23 mouse cellular contexts compared by ENCODE assay signal in the genomic region with DNA sequence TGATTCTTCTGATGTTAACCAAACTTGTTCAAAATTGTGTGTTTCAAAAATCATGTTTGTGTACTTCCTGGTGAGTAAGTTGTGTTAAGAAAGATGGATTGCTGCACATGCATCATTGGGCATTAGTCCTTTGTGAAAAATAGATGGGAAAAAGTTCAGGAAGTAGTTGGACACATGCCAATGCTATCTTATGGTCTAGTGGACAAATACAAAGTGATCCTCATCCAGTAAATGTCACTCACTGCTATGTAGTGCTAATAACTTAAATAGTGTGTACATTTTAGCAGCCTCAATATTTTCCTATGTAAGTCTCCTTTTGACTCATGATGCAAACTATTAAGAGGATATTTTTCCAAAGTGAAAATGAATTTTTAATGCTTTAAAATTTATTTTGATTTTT. TPM values are rescaled to one million over a fixed set of nuclear protein-coding genes. Genes with fewer than 3 reads are reported as not detected.
DNase-seq lines count a peak whose midpoint lies in the region; ATAC-seq and TF ChIP-seq lines count a peak whose summit lies in the region.
"Had no signal": no experiment of that assay in that cellular context is flagged by ENCODE, and none has a peak within 500 bp of the region (broad histone marks: within the 10 kb centered on the region; RNA-seq: fewer than 3 reads in every experiment).

No protein-coding gene starts in this region.

- H3K9ac ChIP-seq in forebrain, embryonic 12.5 days: no peak overlapping the region
- no peak overlapping the region for H3K9ac ChIP-seq in forebrain, postnatal 0 days
- H3K9ac ChIP-seq in lung, embryonic 14.5 days: no peak overlapping the region
- H3K9ac ChIP-seq: embryonic facial prominence, embryonic 13.5 days; hindbrain, embryonic 15.5 days had no signal

- no peaks in the 10 kb centered on the region for H3K9me3 ChIP-seq in forebrain, embryonic 12.5 days
- no peaks in the 10 kb centered on the region for H3K9me3 ChIP-seq in forebrain, postnatal 0 days (ENCODE audit: low read length)
- no peaks in the 10 kb centered on the region for H3K9me3 ChIP-seq in lung, embryonic 14.5 days (ENCODE audit: low read depth, low read length)
- H3K9me3 ChIP-seq: embryonic facial prominence, embryonic 13.5 days; G1E; heart, embryonic 10.5 days; hindbrain, embryonic 15.5 days had no signal

- no peak overlapping the region for H3K27ac ChIP-seq in forebrain, embryonic 12.5 days
- no peak overlapping the region for H3K27ac ChIP-seq in forebrain, postnatal 0 days (ENCODE audit: low read depth, low read length)
- H3K27ac ChIP-seq in lung, embryonic 14.5 days (ENCODE audit: low read depth): no peak overlapping the region
- H3K27ac ChIP-seq: embryonic facial prominence, embryonic 13.5 days; heart, embryonic 10.5 days; hindbrain, embryonic 15.5 days had no signal

- TF ChIP-seq CTCF in forebrain, postnatal 0 days (IDR thresholded peaks at IDR 0.05; ENCODE audit: low read depth): no peak
- no peak for TF ChIP-seq CTCF in lung, embryonic 14.5 days (IDR thresholded peaks at IDR 0.05; ENCODE audit: low read depth)
- TF ChIP-seq CTCF in Patski (IDR thresholded peaks at IDR 0.05): no peak

- no peaks in the 10 kb centered on the region for H3K27me3 ChIP-seq in forebrain, embryonic 12.5 days
- H3K27me3 ChIP-seq in forebrain, postnatal 0 days (ENCODE audit: insufficient read depth, low read length): no peaks in the 10 kb centered on the region
- H3K27me3 ChIP-seq in lung, embryonic 14.5 days (ENCODE audit: insufficient read depth, low read length): no peaks in the 10 kb centered on the region
- no peaks in the 10 kb centered on the region for H3K27me3 ChIP-seq in Patski
- H3K27me3 ChIP-seq: embryonic facial prominence, embryonic 13.5 days; hindbrain, embryonic 15.5 days had no signal

- H3K36me3 ChIP-seq in forebrain, embryonic 12.5 days (replicated peaks): no peaks in the 10 kb centered on the region
- no peaks in the 10 kb centered on the region for H3K36me3 ChIP-seq in forebrain, postnatal 0 days (ENCODE audit: insufficient read depth)
- H3K36me3 ChIP-seq in lung, embryonic 14.5 days (ENCODE audit: insufficient read depth): no peaks in the 10 kb centered on the region
- H3K36me3 ChIP-seq: embryonic facial prominence, embryonic 13.5 days; G1E; heart, embryonic 10.5 days; hindbrain, embryonic 15.5 days had no signal

- CTCF ChIA-PET in Patski (lab: Charles Lee): no interaction called here

- in situ Hi-C loops in Patski (cut with MboI; ENCODE audit: low pct_unique_long_range_greater_than_20kb): no loop called here

- no peak overlapping the region for H3K4me2 ChIP-seq in forebrain, embryonic 12.5 days
- no peak overlapping the region for H3K4me2 ChIP-seq in forebrain, postnatal 0 days (ENCODE audit: low read depth)
- H3K4me2 ChIP-seq in lung, embryonic 14.5 days: no peak overlapping the region
- H3K4me2 ChIP-seq: embryonic facial prominence, embryonic 13.5 days; hindbrain, embryonic 15.5 days had no signal

- ATAC-seq in forebrain, embryonic 12.5 days (ENCODE audit: low FRiP score): peak; percentile 60; the same call in 1 of the 2 replicates
- ATAC-seq in forebrain, postnatal 0 days: no peak
- ATAC-seq in lung, embryonic 14.5 days (ENCODE audit: insufficient read depth): no peak
- no peak for ATAC-seq in Patski
- ATAC-seq: activated CD4-positive, CD25-positive, alpha-beta regulatory T cell, adult 4 months; CD4-positive, CD25-positive, alpha-beta regulatory T cell, adult 4 months; inflammation-experienced regulatory T-cells, adult 6 months; intestine, postnatal 0 days had no signal

- DNase-seq in forebrain, postnatal 0 days: no peak
- peak; percentile 11 for DNase-seq in lung, embryonic 14.5 days
- no peak for DNase-seq in lung, postnatal 36 days
- DNase-seq in Patski (ENCODE audit: low read depth, low spot score): peak; percentile 6
- DNase-seq in mesoderm, embryonic 11.5 days (ENCODE audit: low read depth, low spot score): peak; percentile 43
- DNase-seq in heart, adult 9 months (ENCODE audit: low spot score in 2 of 2): no peak
- no peak for DNase-seq in urinary bladder, postnatal 4 days (ENCODE audit: low spot score in 2 of 2)
- DNase-seq: adrenal gland, postnatal 14 days; cerebellum, adult 2 months; cerebellum, postnatal 10 days; gastrocnemius, postnatal 36 days; heart, adult 11 months; heart, postnatal 10 days; heart, postnatal 4 days had no signal

- H3K4me3 ChIP-seq in forebrain, embryonic 12.5 days (replicated peaks): no peak overlapping the region
- H3K4me3 ChIP-seq in forebrain, postnatal 0 days (ENCODE audit: low read depth, low read length): no peak overlapping the region
- H3K4me3 ChIP-seq in lung, embryonic 14.5 days (ENCODE audit: low read depth, low read length): no peak overlapping the region
- H3K4me3 ChIP-seq: embryonic facial prominence, embryonic 13.5 days; heart, embryonic 10.5 days; hindbrain, embryonic 15.5 days had no signal

- POLR2A ChIA-PET in Patski (lab: Charles Lee): no interaction called here

- H3K4me1 ChIP-seq in forebrain, embryonic 12.5 days: no peaks in the 10 kb centered on the region
- H3K4me1 ChIP-seq in forebrain, postnatal 0 days (ENCODE audit: insufficient read depth): no peaks in the 10 kb centered on the region
- H3K4me1 ChIP-seq in lung, embryonic 14.5 days (ENCODE audit: insufficient read depth): no peaks in the 10 kb centered on the region
- H3K4me1 ChIP-seq: embryonic facial prominence, embryonic 13.5 days; heart, embryonic 10.5 days; hindbrain, embryonic 15.5 days had no signal

RNA-seq across cellular contexts. Expression of gene Trdn, which starts 27.6 kb away (rescaled TPM):
- 0.10 and 0.22 TPM in 2 replicates for polyA plus RNA-seq in forebrain, embryonic 12.5 days (2016; fragmentation: Nextera tagmentation; extraction: Ambion mirVana)
- total RNA-seq in forebrain, postnatal 0 days (2014; rRNA removed): 0.19 and 0.77 TPM in 2 replicates
- 0.56 and 0.63 TPM in 2 replicates for polyA plus RNA-seq in forebrain, postnatal 0 days (2015; fragmentation: Nextera tagmentation; extraction: Ambion mirVana)
- 0.30 and 4.1 TPM in 2 replicates for polyA plus RNA-seq in lung, embryonic 14.5 days (2014; fragmentation: Nextera tagmentation; extraction: Ambion mirVana)
- polyA plus RNA-seq in Patski (2021): not detected
- total RNA-seq: adrenal gland, postnatal 14 days had no signal
- polyA plus RNA-seq: CD4-positive, CD25-positive, alpha-beta regulatory T cell, adult 4 months; G1E; inflammation-experienced regulatory T-cells, adult 6 months had no signal

Comparison
In these comparisons a context has a peak if more than half of its experiments do, and no peak if none do; other contexts are left out.
1. DNase-seq: peak in lung, embryonic 14.5 days (single experiment), Patski (single experiment) and mesoderm, embryonic 11.5 days (single experiment); none in forebrain, postnatal 0 days (single experiment), lung, postnatal 36 days (single experiment), heart, adult 9 months (0 of 2) and urinary bladder, postnatal 4 days (0 of 2).